Mouse (Mus musculus) erythroblast, embryonic 14.5 days (primary cell): Measurements from ENCODE around the gene Cfb.

ENCODE experiments used
- GATA1 ChIP-seq: IDR thresholded peaks from 2 replicates; pipeline ENCODE4 v1.6.1; 2012; ENCODE audit warnings: low read length, inconsistent platforms, mixed read lengths
- TAL1 ChIP-seq: IDR thresholded peaks from 3 replicates; pipeline ENCODE4 v1.6.1; 2012; ENCODE audit warnings: low read length, inconsistent platforms, mixed read lengths

GRCm38 (mm10) chr17:34847192-34847591 lies 15.1 kb downstream of the Cfb start:
- TF ChIP-seq GATA1 (no peak), TAL1 (no peak)
